Mouse (Mus musculus): ENCODE data around the gene Gm20509.

- TF ChIP-seq CTCF (IDR thresholded peaks at IDR 0.05; ENCODE audit: low read depth) (no peak), EP300 (IDR thresholded peaks at IDR 0.05; ENCODE audit: low read depth) (no peak)
These were observed 34.0 kb upstream of the Gm20509 start for GRCm38 (mm10) chr9:73068230-73068679.
